Mouse (Mus musculus): ENCODE measurements around the gene Swsap1.
A peak's percentile ranks its signal among the peaks of the same experiment; 100 is the strongest.

The Swsap1 gene

DNA sequence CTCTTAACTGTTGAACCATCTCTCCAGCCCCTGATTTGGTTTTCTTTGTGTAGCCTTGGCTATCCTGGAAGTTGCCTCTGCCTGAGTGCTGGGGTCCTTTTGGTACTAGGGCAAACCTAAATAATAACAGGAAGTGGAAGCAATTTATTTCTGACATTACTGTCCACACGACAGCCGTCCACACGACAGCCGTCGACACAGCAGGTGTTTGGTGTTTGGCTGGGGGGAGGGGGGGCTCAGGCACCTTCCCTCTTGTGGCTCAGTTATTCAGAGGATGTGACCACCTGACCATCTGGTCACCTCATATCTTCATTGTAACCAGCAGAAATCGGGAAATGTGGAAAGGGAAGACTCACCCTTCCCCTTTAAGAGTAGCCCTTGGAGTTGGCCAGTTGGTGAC lies 13.3 kb downstream of the Swsap1 start:
- DNase-seq = no peak

DNA sequence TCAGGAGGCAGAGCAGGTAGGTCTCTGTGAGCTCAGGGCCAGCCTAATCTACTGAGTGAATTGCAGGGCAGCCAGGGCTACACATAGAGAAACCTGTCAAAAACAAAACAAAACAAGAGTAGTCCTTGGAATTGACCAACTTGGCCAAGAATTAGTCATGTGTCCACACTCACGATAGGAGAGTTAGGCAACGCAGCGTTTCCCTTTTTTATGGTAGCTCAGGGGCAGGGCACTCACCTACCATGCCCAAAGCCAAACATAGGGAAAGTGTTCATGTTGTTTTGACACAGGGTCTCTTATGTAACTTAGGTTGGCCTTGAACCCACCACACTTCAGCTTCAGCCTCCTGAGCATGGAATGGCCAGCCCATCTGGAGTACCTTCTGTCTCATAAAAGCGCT lies 13.7 kb downstream of the Swsap1 start:
- DNase-seq = no peak

DNA sequence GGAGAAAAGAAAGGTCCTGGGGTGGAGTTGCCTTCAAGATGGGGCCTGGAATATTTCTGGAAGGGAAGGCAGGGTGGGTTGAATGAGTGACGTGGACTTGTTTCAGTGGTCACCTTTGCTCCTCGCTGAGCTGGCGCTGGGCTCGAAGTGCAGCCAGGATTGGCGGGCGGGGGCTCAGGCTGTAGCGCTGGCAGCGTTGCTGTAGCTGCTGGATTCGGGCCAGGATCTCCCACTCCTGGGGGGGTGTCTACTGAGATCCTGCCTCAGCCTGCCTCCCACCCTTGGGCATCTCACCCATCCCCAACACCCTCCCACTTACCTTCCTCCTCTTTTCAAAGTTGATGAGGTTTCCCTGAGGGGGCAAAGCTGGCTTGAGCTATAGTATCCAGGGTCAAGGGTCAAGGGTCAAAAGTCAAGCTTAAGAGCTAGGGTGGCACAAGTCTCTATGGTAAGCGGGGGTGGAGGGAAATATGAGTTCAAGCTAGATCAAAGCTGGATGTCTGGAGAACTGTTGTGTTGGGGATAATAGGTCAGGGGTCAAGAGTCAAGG lies 21.1 kb downstream of the Swsap1 start:
- DNase-seq = no peak

- no peak for DNase-seq
Observed at GRCm38 (mm10) chr9:21977331-21977730, 21.8 kb downstream of the Swsap1 start.

GRCm38 (mm10) chr9:21977972-21978371 lies 22.4 kb downstream of the Swsap1 start:
- DNase-seq = peak; percentile 55

DNA sequence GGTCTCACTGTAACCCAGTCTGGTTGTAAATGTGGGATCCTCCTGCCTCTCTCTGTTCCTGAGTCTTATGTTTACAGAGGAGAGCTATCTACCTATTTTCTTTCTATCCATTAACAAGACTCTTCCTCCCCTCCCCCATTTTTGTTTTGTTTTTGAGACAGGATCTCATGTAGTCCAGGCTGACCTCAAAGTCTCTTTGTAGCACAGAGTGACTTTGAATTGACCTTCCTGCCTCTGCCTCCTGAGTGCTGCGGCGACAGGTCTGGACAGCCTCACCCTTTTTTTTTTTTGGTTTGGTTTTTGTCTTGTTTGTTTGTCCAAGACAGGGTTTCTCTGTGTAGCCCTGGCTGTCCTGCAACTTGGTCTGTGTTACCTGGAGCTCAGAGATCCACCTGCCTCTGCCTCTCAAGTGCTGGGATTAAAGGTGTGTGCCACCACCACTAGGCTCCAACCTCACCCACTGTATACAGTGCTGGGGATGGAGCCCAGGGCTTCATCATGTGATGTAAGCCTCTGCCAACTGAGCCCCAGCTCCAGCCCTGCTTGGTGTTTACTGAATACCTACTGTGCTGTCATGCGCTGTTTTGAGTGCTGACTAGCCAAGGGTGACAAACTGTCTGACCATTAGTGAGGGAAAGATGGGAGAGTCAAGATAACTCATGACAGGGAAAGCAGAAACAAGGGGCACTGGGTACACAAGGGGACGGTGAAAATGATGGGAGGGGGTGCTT lies 23.0 kb downstream of the Swsap1 start:
- no peak for DNase-seq

DNA sequence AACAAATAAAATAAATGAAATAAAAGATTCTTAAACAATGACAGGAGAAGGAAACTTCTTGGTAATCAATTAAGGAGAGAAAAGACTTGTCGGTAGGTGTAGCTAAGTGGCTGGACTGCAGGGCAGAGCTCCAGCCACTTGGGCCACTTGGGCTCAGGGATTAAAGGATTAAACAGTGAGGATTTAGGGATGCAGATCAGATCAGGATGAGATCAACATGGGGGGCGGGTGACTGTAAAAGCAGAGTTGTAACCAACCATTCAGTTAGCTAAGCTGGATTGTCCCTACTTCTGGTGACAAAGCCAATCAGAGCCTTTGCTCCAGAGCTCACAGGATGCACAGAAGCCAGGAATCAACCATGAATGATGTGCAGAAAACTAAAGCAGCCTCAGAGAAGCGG lies 28.4 kb downstream of the Swsap1 start:
- DNase-seq = no peak

GRCm38 (mm10) chr9:21987592-21988342 lies 32.2 kb downstream of the Swsap1 start:
- DNase-seq = no peak

- DNase-seq = no peak
Observed at GRCm38 (mm10) chr9:21988421-21989101, 33.0 kb downstream of the Swsap1 start.

GRCm38 (mm10) chr9:21989230-21990110 lies 33.9 kb downstream of the Swsap1 start, which contains the start of gene Rgl3:
Gene Rgl3, minus strand, starts transcription at chr9:21989446.
- peak; percentile 74 for DNase-seq

DNA sequence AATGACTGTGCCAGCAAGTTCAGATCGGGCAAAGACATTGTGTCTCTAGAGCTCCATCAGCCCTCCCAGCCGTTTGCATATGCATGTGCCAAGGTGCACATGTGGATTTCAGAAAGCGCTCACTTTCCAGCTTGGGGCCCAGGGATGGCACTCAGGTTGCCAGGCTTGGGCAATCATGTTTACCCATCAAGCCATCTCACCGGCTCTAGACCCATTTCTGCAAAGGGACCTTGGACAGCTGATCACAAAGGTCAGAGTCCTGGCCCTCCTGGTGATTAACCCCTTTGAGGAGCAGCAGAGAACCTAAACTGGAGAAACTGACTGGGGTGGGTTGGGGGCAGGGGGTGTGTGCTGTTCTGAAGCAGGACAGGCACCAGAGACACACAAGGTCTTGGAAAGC lies 36.7 kb downstream of the Swsap1 start:
- DNase-seq = no peak

DNA sequence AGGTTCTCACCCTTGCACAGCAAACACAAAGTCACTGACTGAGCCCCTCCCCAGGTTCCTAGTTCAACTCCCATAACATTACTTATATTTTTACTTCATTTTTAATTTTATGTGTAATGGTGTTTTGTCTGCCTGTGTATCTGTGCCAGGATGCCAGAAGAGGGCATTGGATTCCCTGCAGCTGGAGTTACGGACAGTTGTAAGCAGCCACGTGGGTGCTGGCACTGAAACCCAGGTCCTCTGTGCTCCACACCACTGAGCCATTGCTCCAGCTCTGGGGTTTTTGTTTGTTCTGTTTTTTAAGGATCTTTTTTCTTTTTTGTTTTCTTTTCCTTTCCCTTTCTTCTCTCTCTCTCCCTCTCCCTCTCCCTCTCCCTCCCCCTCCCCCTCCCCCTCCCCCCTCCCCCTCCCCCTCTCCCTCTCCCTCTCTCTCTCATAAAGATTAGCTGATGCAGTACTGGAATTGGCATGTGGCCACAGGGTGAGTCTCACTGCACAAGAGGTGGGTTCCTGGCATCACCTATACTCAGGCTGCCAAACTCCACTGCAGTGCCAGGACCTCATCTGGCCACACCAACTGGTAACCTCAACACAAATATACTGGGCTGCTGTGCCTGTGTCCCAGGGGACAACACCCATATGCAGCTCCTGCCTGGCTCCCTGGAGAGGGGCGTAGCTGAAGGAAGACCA lies 40.8 kb downstream of the Swsap1 start:
- no peak for DNase-seq

DNA sequence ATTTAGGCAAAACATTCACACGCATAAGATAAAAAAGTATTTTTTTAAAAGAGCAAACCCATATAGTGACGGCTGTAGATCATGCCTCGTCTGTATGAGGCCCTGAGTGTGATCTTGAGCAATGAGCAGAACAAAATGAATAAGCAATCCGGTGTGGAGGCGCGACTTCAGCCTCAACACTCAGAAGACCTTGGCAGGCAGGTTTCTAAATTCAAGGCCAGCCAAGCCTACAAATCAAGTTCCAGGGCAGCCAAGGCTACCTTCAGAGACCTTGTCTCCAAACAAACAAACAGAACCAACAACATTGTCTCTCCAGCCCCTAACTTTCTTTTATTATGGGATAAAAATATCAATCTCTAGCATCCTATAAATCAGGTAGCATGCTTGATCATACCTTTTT lies 44.7 kb downstream of the Swsap1 start:
- no peak for DNase-seq

DNA sequence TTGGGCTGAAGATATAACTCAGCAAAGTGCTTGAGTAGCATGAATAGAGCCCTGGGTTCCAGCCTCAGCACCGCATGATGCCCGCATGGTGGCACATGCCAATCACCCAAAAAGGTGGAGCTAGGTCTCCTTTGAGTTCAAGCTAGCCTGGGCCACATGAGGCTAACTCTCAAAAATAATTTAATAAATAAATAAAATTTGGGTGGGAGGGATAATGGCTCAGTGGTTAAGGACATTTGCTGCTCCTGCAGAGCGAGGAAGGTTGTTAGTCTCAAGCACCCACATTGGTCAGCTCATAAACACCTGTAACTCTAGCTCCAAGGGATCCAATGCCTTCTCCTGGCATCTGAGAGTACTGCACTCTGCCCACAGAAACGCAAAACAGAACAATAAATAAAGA lies 46.1 kb downstream of the Swsap1 start:
- no peak for DNase-seq

GRCm38 (mm10) chr9:22002194-22003162 lies 46.9 kb downstream of the Swsap1 start, which contains the start of the genes Ccdc151 and Prkcsh:
Gene Ccdc151, minus strand, starts transcription at chr9:22002634.
Gene Prkcsh, plus strand, starts transcription at chr9:22002806.
- peak; percentile 99 for DNase-seq

- DNase-seq = peak; percentile 14
Observed at GRCm38 (mm10) chr9:22003163-22003554, 47.6 kb downstream of the Swsap1 start.

GRCm38 (mm10) chr9:22004546-22004945 lies 49.0 kb downstream of the Swsap1 start:
- no peak for DNase-seq
